Mouse (Mus musculus): ENCODE data around the gene Plcz1. TPM values are rescaled to one million over a fixed set of nuclear protein-coding genes. Genes with fewer than 3 reads are reported as not detected.
A peak's percentile ranks its signal among the peaks of the same experiment; 100 is the strongest.

Plcz1 gene
- polyA plus RNA-seq, 1 experiment from 2014 or later, result not detected

- Histone ChIP-seq H3K27ac (ENCODE audit: low read length) (no peak overlapping the region), H3K27me3 (replicated peaks; ENCODE audit: insufficient read depth, low read length) (no peaks in the 10 kb centered on the region), H3K9me3 (ENCODE audit: low read length) (no peaks in the 10 kb centered on the region), H3K4me1 (ENCODE audit: insufficient read depth, low read depth, low read length) (no peaks in the 10 kb centered on the region), H3K4me3 (ENCODE audit: low read depth, low read length) (no peak overlapping the region), H3K36me3 (ENCODE audit: insufficient read depth, low read length) (no peaks in the 10 kb centered on the region), H3K4me2 (replicated peaks; ENCODE audit: low read depth, low read length) (no peak overlapping the region), H3K9ac (replicated peaks; ENCODE audit: low read depth) (no peak overlapping the region)
- TF ChIP-seq EP300 (IDR thresholded peaks at IDR 0.05) (peak; percentile 85), CTCF (IDR thresholded peaks at IDR 0.05) (no peak)
- 52% methylated on average over 3 of the region's 3 CpGs for WGBS
- DNase-seq (ENCODE audit: low spot score) (peak; percentile 88), ATAC-seq (peak; percentile 80)
Measured at GRCm38 (mm10) chr6:139963775-139964174, 77.5 kb downstream of the Plcz1 start.

- Histone ChIP-seq H3K4me2 (replicated peaks; ENCODE audit: low read depth, low read length) (no peak overlapping the region), H3K27me3 (replicated peaks; ENCODE audit: insufficient read depth, low read length) (no peaks in the 10 kb centered on the region), H3K9ac (replicated peaks; ENCODE audit: low read depth) (no peak overlapping the region), H3K36me3 (ENCODE audit: insufficient read depth, low read length) (no peaks in the 10 kb centered on the region), H3K4me1 (ENCODE audit: insufficient read depth, low read depth, low read length) (no peaks in the 10 kb centered on the region), H3K9me3 (ENCODE audit: low read length) (no peaks in the 10 kb centered on the region), H3K4me3 (ENCODE audit: low read depth, low read length) (no peak overlapping the region), H3K27ac (ENCODE audit: low read length) (no peak overlapping the region)
- DNase-seq (ENCODE audit: low spot score) (peak; percentile 40), ATAC-seq (no peak)
- TF ChIP-seq EP300 (IDR thresholded peaks at IDR 0.05), result no peak
- no peak for TF ChIP-seq CTCF (IDR thresholded peaks at IDR 0.05)
- 55% methylated on average over 7 of the region's 7 CpGs for WGBS
Measured at GRCm38 (mm10) chr6:139957531-139958241, 83.6 kb downstream of the Plcz1 start.

GRCm38 (mm10) chr6:139953596-139953995 is 87.7 kb downstream of the Plcz1 start:
- WGBS, result 48% methylated on average over 12 of the region's 12 CpGs
- no peak overlapping the region for H3K4me2 ChIP-seq (replicated peaks; ENCODE audit: low read depth, low read length)
- no peaks in the 10 kb centered on the region for H3K27me3 ChIP-seq (replicated peaks; ENCODE audit: insufficient read depth, low read length)
- DNase-seq (ENCODE audit: low spot score) (peak; percentile 75), ATAC-seq (peak; percentile 85)
- H3K9me3 ChIP-seq (ENCODE audit: low read length), result no peaks in the 10 kb centered on the region
- H3K27ac ChIP-seq (ENCODE audit: low read length), result no peak overlapping the region
- no peak overlapping the region for H3K4me3 ChIP-seq (ENCODE audit: low read depth, low read length)
- no peak for TF ChIP-seq CTCF (IDR thresholded peaks at IDR 0.05)
- peak; percentile 22; the same call in 1 of the 2 replicates for TF ChIP-seq EP300 (IDR thresholded peaks at IDR 0.05)
- no peaks in the 10 kb centered on the region for H3K36me3 ChIP-seq (ENCODE audit: insufficient read depth, low read length)
- no peak overlapping the region for H3K9ac ChIP-seq (replicated peaks; ENCODE audit: low read depth)
- H3K4me1 ChIP-seq (ENCODE audit: insufficient read depth, low read depth, low read length), result no peaks in the 10 kb centered on the region

GRCm38 (mm10) chr6:139947106-139947879 is 94.0 kb downstream of the Plcz1 start:
- Histone ChIP-seq H3K27me3 (replicated peaks; ENCODE audit: insufficient read depth, low read length) (no peaks in the 10 kb centered on the region), H3K4me2 (replicated peaks; ENCODE audit: low read depth, low read length) (no peak overlapping the region), H3K27ac (ENCODE audit: low read length) (no peak overlapping the region), H3K36me3 (ENCODE audit: insufficient read depth, low read length) (no peaks in the 10 kb centered on the region), H3K4me3 (ENCODE audit: low read depth, low read length) (no peak overlapping the region), H3K4me1 (ENCODE audit: insufficient read depth, low read depth, low read length) (no peaks in the 10 kb centered on the region), H3K9ac (replicated peaks; ENCODE audit: low read depth) (no peak overlapping the region), H3K9me3 (ENCODE audit: low read length) (no peaks in the 10 kb centered on the region)
- WGBS, result 72% methylated on average over 8 of the region's 8 CpGs
- ATAC-seq (no peak), DNase-seq (ENCODE audit: low spot score) (no peak)
- TF ChIP-seq EP300 (IDR thresholded peaks at IDR 0.05), result no peak
- TF ChIP-seq CTCF (IDR thresholded peaks at IDR 0.05), result no peak

Other genes with a start within 250 kb of the Plcz1 start
- not detected in 2 replicates for gene Capza3, start 205 bp downstream of the Plcz1 start, polyA plus RNA-seq (2015; fragmentation: Nextera tagmentation; extraction: Ambion mirVana)